Mouse (Mus musculus): ENCODE data around the gene Zfp334.

DNA sequence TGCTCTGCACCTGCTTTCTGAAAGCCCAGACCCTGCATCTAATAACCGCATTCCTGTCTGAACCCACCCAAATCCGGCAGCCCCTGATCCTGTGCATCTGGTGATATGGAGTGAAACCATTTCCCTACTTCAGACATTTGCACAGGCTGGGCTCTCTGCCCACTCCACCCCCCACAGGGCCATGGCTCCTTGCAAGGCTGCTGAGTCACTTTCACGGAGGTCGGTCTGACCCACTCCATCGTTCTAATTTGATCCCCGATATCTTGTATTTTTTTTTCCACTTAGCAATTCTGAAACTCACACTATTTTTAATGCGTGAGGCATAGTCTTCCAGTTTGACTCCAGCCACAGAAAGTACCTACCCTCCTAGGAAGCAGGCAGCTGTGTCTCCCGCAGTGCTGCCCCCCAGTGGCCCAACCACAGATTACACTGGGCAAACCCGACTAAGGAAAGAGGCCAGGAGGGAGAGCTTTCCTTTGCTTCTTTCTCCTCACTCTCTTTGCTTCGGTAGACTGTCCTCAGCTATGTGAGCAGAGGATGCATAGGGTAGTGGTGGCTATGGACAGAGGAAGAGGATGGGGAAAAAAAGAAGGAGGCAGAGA, 19.7 kb upstream of the Zfp334 start:
- TF ChIP-seq EP300 (IDR thresholded peaks at IDR 0.05) (no peak), CTCF (IDR thresholded peaks at IDR 0.05) (peak; percentile 79)
